Mouse (Mus musculus) embryonic facial prominence, embryonic 13.5 days (tissue): ENCODE results near the gene Tssk2. TPM values are rescaled to one million over a fixed set of nuclear protein-coding genes. Genes with fewer than 3 reads are reported as not detected.
A peak's percentile ranks its signal among the peaks of the same experiment; 100 is the strongest.

ENCODE experiments used
- ATAC-seq: fragments of 200-750 bp; cut with Nextera tagmentation; 2 replicates; pipeline ENCODE4 v1.8.0; 2017; ENCODE audit warnings: low read depth; ENCODE audit not compliant: insufficient number of reproducible peaks, insufficient read depth, low FRiP score, low TSS enrichment
- H3K27ac ChIP-seq: fragments of 300-500 bp; sonication (generic); 2 replicates; pipeline ENCODE4 v1.5.1; 2015; ENCODE audit warnings: moderate library complexity, mild to moderate bottlenecking, inconsistent platforms
- H3K27me3 ChIP-seq: fragments of 300-500 bp; sonication (generic); 2 replicates; pipeline ENCODE4 v1.6.1; 2015; ENCODE audit warnings: mild to moderate bottlenecking, inconsistent platforms
- H3K36me3 ChIP-seq: fragments of 300-500 bp; sonication (generic); 2 replicates; pipeline ENCODE4 v1.6.1; 2015; ENCODE audit warnings: mild to moderate bottlenecking, inconsistent platforms
- H3K4me1 ChIP-seq: fragments of 300-500 bp; sonication (generic); 2 replicates; pipeline ENCODE4 v1.6.1; 2015; ENCODE audit warnings: inconsistent platforms
- H3K4me2 ChIP-seq: fragments of 300-500 bp; sonication (generic); 2 replicates; pipeline ENCODE4 v1.6.1; 2015; ENCODE audit warnings: moderate library complexity, mild to moderate bottlenecking, inconsistent platforms
- H3K4me3 ChIP-seq: fragments of 300-500 bp; sonication (generic); 2 replicates; pipeline ENCODE4 v1.5.1; 2015; ENCODE audit warnings: mild to moderate bottlenecking, inconsistent platforms
- H3K9ac ChIP-seq: fragments of 300-500 bp; sonication (generic); 2 replicates; pipeline ENCODE4 v1.6.1; 2015; ENCODE audit warnings: mild to moderate bottlenecking, inconsistent platforms
- H3K9me3 ChIP-seq: fragments of 300-500 bp; sonication (generic); 2 replicates; pipeline ENCODE4 v1.6.1; 2016; ENCODE audit warnings: inconsistent platforms
- WGBS: fragments of 180-500 bp; shearing (Covaris S2); methylation state at CpG from one replicate; pipeline ENCODE4 v1.1.7; 2015; ENCODE audit warnings: mixed read lengths; 5-methylcytosine and 5-hydroxymethylcytosine counted together
- polyA plus RNA-seq: library from polyadenylated mRNA; unstranded; fragments of >200 nt; fragmentation: Nextera tagmentation; extraction: Ambion mirVana; gene quantifications from 2 replicates; pipeline ENCODE4 v1.2.1, GENCODE M21; 2015

The Tssk2 gene
- polyA plus RNA-seq, 1 experiment from 2014 or later = 0.20 TPM

GRCm38 (mm10) chr16:17933594-17934444, 35.4 kb downstream of the Tssk2 start:
- Histone ChIP-seq H3K36me3 (no peaks in the 10 kb centered on the region), H3K4me1 (0 out of 2 replicates have a peak, but pooled peaks cover 1% of the 10 kb centered on the region), H3K9me3 (no peaks in the 10 kb centered on the region), H3K27ac (no peak overlapping the region), H3K9ac (no peak overlapping the region), H3K4me3 (no peak overlapping the region), H3K4me2 (no peak overlapping the region), H3K27me3 (peaks cover 27% of the 10 kb centered on the region)
- no peak for ATAC-seq
- WGBS = 68% methylated on average over 9 of the region's 9 CpGs

GRCm38 (mm10) chr16:17934445-17934910, 36.0 kb downstream of the Tssk2 start:
- ATAC-seq = no peak

GRCm38 (mm10) chr16:17936776-17937175, 38.3 kb downstream of the Tssk2 start:
- no peaks in the 10 kb centered on the region for H3K36me3 ChIP-seq
- no peaks in the 10 kb centered on the region for H3K9me3 ChIP-seq
- no peak overlapping the region for H3K4me3 ChIP-seq
- H3K27ac ChIP-seq = no peak overlapping the region
- no peaks in the 10 kb centered on the region for H3K4me1 ChIP-seq
- peaks cover 27% of the 10 kb centered on the region for H3K27me3 ChIP-seq
- no peak for ATAC-seq
- H3K4me2 ChIP-seq = no peak overlapping the region
- H3K9ac ChIP-seq = no peak overlapping the region
- 79% methylated on average over 10 of the region's 10 CpGs for WGBS

More at GRCm38 (mm10) chr16:17934445-17934910, 36.0 kb downstream of the Tssk2 start:
- H3K9ac ChIP-seq = no peak overlapping the region
- H3K27me3 ChIP-seq = peaks cover 27% of the 10 kb centered on the region
- no peaks in the 10 kb centered on the region for H3K36me3 ChIP-seq
- H3K4me3 ChIP-seq = no peak overlapping the region
- no peak overlapping the region for H3K4me2 ChIP-seq
- WGBS = 58% methylated on average over 3 of the region's 3 CpGs
- no peaks in the 10 kb centered on the region for H3K4me1 ChIP-seq
- H3K9me3 ChIP-seq = no peaks in the 10 kb centered on the region
- no peak overlapping the region for H3K27ac ChIP-seq

- H3K4me2 ChIP-seq = no peak overlapping the region
- WGBS = 73% methylated on average over 7 of the region's 7 CpGs
- H3K4me3 ChIP-seq = no peak overlapping the region
- H3K27me3 ChIP-seq = peaks cover 27% of the 10 kb centered on the region
- H3K9ac ChIP-seq = no peak overlapping the region
- no peaks in the 10 kb centered on the region for H3K36me3 ChIP-seq
- H3K4me1 ChIP-seq = no peaks in the 10 kb centered on the region
- ATAC-seq = no peak
- no peak overlapping the region for H3K27ac ChIP-seq
- no peaks in the 10 kb centered on the region for H3K9me3 ChIP-seq
Measured at GRCm38 (mm10) chr16:17938187-17938586, 39.8 kb downstream of the Tssk2 start.

- WGBS = 6% methylated on average over 7 of the region's 7 CpGs
- Histone ChIP-seq H3K27ac (no peak overlapping the region), H3K9ac (no peak overlapping the region), H3K4me1 (no peaks in the 10 kb centered on the region), H3K27me3 (peaks cover 27% of the 10 kb centered on the region), H3K4me2 (no peak overlapping the region), H3K36me3 (no peaks in the 10 kb centered on the region), H3K4me3 (no peak overlapping the region), H3K9me3 (no peaks in the 10 kb centered on the region)
- ATAC-seq = no peak; the same call in 1 of the 2 replicates
Measured at GRCm38 (mm10) chr16:17938821-17939220, 40.4 kb downstream of the Tssk2 start.

- WGBS = 61% methylated on average over 9 of the region's 9 CpGs
- no peaks in the 10 kb centered on the region for H3K36me3 ChIP-seq
- H3K9me3 ChIP-seq = no peaks in the 10 kb centered on the region
- no peak overlapping the region for H3K9ac ChIP-seq
- H3K4me3 ChIP-seq = no peak overlapping the region
- H3K27me3 ChIP-seq = peaks cover 27% of the 10 kb centered on the region
- no peak for ATAC-seq
- H3K4me2 ChIP-seq = no peak overlapping the region
- H3K4me1 ChIP-seq = no peaks in the 10 kb centered on the region
- H3K27ac ChIP-seq = no peak overlapping the region
Measured at GRCm38 (mm10) chr16:17939255-17939751, 40.9 kb downstream of the Tssk2 start.

- no peak for ATAC-seq
- no peak overlapping the region for H3K27ac ChIP-seq
- no peaks in the 10 kb centered on the region for H3K36me3 ChIP-seq
- no peak overlapping the region for H3K4me3 ChIP-seq
- H3K9ac ChIP-seq = no peak overlapping the region
- H3K9me3 ChIP-seq = no peaks in the 10 kb centered on the region
- no peaks in the 10 kb centered on the region for H3K4me1 ChIP-seq
- no peaks in the 10 kb centered on the region for H3K27me3 ChIP-seq
- WGBS = 67% methylated on average over 8 of the region's 8 CpGs
- no peak overlapping the region for H3K4me2 ChIP-seq
Measured at GRCm38 (mm10) chr16:17943466-17943865, 45.0 kb downstream of the Tssk2 start.

GRCm38 (mm10) chr16:17945081-17945831, 46.8 kb downstream of the Tssk2 start:
- no peak overlapping the region for H3K9ac ChIP-seq
- H3K36me3 ChIP-seq = no peaks in the 10 kb centered on the region
- ATAC-seq = no peak
- H3K27me3 ChIP-seq = no peaks in the 10 kb centered on the region
- H3K4me2 ChIP-seq = no peak overlapping the region
- H3K4me3 ChIP-seq = no peak overlapping the region
- peaks cover 8% of the 10 kb centered on the region for H3K4me1 ChIP-seq
- no peak overlapping the region for H3K27ac ChIP-seq
- WGBS = 57% methylated on average over 7 of the region's 7 CpGs
- H3K9me3 ChIP-seq = no peaks in the 10 kb centered on the region

GRCm38 (mm10) chr16:17949421-17949877, 51.0 kb downstream of the Tssk2 start:
- H3K27me3 ChIP-seq = no peaks in the 10 kb centered on the region
- H3K36me3 ChIP-seq = no peaks in the 10 kb centered on the region
- ATAC-seq = peak; percentile 67
- H3K4me2 ChIP-seq = no peak overlapping the region
- no peaks in the 10 kb centered on the region for H3K9me3 ChIP-seq
- H3K4me1 ChIP-seq = peaks cover 8% of the 10 kb centered on the region
- 29% methylated on average over 2 of the region's 2 CpGs for WGBS
- H3K4me3 ChIP-seq = no peak overlapping the region
- 0 out of 2 replicates have a peak overlapping the region, but pooled peaks have one; percentile 33 for H3K27ac ChIP-seq
- H3K9ac ChIP-seq = no peak overlapping the region
